Mouse (Mus musculus) embryo, embryonic 10.5 days (tissue): Measurements from ENCODE around the gene Fkbp14.

Experiments
- DNase-seq: peaks from one replicate; pipeline ENCODE4 v3.0.0-alpha.2; 2015; ENCODE audit warnings: low spot score

Fkbp14 gene

DNA sequence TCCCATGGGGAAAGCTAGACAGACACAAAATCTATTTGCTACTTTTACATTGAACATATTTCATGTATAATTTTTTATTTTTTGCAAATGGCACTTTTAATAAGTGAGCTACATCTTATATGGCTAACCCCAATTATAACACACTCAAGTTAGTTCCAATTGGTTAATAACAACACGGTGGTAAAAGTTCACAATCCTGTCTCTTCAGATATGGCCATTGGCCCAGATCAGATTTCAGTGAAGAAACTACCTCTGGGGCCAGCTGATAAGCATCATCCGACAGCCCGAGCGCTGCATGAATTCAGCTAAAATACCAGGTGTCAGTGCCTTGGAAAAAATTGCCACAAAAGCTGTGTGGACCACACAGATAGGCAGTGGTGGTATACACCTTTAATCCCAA is 9.4 kb downstream of the Fkbp14 start:
- no peak for DNase-seq

DNA sequence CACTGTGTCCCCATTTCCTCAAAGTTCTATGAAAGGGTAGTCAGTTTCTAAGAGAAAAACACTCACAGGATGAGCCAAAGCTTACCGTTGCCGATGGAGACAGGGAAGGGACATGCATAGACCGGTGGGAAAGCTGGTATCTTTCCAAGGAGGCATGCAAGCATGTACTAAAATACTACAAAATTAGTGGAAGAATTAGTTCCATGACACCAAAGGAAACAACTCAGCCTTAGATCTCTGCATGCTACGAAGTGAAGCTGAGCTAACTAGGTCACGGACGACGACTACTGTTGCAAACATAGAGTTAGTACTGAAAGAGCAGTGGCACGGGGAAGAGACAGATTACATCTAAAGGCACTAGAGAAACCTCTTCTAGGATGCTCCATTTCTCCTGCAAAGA is 10.2 kb downstream of the Fkbp14 start:
- DNase-seq = no peak

DNA sequence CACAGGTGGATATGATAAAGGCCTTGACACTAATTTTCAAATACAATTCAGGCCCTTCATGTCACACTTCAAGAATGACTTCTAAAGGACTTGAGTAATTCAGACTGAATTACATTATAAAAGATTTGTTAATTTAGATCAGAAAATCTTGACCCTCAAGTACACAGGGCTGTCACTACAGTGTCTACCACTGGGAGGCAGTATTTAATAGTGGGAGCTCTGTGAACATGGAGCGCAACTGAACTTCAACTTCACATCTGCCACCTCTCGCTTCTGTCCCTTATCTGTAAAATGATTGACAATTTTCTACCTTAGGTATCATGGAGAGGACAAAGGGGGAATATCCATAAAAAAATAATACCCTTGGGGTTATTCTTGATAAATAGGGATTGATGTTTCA is 10.9 kb downstream of the Fkbp14 start:
- peak; percentile 80 for DNase-seq

DNA sequence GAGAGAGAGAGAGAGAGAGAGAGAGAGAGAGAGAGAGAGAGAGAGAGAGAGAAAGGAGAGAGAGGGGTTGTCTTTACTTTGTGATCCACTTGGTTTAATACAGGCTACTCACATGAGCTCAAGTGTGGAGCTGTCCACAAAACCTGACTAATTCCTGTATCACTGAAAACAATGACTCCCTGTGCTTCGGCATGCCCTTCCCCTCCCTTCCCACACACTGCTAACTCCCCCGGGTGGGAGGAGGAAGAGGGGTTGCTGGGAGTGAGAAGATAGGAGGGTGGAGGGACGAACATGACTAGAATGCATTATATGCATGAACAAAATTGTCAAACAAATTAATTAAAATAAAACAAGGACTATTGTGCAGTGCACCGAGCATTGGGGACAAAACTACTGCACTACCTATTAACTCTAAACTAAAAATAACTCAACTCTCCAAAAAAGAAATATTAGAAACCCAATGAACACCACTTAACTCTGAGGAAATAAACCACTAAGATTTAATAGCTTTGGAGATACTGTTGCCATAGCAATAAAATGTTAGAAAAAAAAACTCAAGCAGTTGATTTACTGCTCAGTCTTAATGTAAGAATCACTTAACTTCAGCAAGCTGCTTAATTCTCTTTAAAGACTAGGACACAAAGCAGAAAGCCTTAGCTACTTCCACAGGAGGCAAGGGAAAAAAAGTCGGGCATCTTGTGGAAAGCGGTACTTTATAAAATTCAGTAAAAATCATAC is 23.7 kb downstream of the Fkbp14 start:
- peak; percentile 53 for DNase-seq

DNA sequence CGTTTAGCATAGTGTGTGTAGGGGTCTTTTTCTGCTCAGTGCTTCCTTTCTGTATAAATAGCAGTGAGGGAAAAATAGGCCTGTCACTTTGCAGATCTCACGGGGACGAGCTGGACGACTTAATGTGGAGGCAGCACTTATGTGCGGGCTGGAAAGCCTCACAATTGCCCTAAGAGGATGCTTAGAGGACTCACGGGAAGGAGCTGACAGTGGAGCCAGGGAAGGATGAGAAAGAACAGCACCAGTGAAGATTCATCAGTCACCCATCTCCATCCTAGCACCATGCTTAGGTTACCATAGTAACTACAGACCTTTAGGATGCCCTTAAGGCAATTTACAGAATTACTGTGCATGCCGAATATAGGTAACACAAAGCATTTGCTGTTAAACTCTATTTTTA is 27.3 kb downstream of the Fkbp14 start:
- no peak for DNase-seq

DNA sequence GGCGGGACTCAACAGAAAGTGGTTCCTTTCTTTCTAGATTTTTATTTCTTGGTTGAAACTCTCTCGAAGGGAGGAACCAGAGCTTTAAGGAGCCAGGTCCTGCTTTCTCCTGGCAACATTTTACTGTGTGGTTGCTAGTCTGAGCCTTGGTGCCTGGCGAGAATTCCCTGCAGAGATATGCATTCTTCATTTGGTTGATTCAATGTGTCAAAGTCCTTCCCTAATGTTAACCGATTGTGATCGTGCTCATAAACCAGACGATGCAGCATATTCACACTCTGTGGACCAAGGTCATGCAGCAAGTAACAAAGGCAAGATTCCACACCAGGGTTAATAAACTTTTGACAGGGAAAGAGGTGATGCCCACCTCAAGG is 30.6 kb downstream of the Fkbp14 start:
- DNase-seq = no peak

DNA sequence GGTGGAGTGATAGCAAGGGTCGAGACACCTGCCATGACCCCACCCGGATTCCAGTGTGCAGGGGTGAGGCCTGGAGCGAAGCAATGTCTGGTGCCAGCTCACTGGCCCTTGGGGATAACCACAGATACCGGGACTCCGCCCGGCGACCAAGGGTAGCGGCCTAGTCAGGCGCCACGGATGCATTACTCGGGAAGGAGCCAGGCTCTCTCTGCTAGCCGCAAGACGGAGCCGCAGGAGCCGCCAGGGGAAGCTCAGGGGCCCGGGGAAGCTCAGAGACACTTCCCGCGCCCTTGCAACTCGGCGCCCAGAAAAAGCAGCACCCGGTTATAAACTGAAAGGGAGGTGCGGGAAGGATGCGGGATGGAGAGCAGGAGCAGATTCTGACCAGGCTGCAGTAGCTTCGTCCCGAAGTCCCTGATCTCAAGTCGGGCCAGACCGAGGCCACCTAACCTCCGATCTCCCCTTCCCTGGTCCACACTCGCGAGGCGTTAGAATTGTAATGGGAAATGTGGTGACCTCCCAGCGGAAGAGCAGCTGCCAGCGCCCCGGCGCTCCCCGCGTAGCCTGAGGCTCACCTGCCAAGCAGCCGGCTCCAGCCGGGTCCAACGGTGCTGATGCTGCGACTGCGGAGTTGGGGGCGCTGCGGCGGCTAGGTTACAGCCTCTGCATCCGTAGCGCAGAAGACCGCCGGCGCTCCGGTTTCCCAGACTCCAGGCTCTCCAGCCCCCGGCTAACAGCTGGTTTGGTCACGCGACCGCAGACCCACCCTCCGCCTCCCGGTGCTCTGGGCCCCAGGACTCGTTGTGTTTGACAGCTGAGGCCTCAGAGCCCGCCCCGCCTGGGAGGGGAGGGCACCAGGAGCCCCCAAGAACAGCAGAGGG is 31.2 kb downstream of the Fkbp14 start, which contains the start of gene Scrn1:
Scrn1 (minus strand) TSS at position 825 of the 881 bp plus-strand sequence.
- peak; percentile 86 for DNase-seq

- peak; percentile 58 for DNase-seq
These were observed 32.1 kb downstream of the Fkbp14 start for GRCm38 (mm10) chr6:54565012-54565411.

DNA sequence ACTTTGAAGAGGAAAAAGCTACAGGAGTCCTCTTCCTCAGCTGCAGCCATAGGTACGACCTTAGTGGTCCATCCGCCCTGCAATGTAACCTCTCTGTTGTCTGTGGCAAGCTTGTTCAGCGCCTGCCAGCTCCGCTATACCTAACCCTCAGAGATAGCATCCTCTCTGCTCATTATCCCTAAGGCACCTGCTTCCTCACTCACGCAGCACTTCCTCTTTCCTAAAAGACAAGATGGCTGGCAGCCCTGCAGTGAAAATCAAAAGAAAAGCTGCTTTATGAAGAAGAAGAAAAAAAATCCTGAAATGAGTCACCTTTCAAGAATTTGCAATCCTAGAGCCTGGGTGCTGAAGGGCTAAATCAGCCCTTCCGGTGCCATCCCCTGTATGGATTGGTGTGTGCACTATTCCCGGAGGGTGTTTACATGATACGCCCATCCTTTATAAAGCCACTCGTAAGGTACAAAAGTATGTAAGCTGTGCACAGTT is 32.6 kb downstream of the Fkbp14 start:
- DNase-seq = no peak

- no peak for DNase-seq
These were observed 33.5 kb downstream of the Fkbp14 start for GRCm38 (mm10) chr6:54563561-54563960.

GRCm38 (mm10) chr6:54562018-54562809 is 34.9 kb downstream of the Fkbp14 start:
- no peak for DNase-seq

- DNase-seq = no peak
These were observed 38.6 kb downstream of the Fkbp14 start for GRCm38 (mm10) chr6:54558466-54558865.

DNA sequence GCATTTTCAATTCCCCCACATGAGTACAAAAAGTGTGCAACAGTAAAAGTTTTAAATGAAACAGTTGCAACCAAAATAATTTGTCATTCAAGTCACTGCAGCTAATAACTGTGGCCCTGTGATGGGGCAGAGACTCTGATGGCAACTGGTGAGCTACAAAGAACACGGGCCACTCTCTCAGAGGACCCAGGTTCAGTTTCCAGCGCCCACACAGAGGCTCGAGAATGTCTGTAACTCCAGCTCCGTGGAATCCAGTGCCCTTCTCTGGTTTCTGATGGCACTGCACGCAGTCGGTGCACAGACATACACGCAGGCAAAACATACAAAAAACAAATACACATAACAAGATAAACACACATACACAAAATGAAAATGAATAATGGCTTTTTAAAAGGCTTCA is 39.4 kb downstream of the Fkbp14 start:
- no peak for DNase-seq

- no peak for DNase-seq
These were observed 41.3 kb downstream of the Fkbp14 start for GRCm38 (mm10) chr6:54555816-54556215.

GRCm38 (mm10) chr6:54554341-54555110 is 42.6 kb downstream of the Fkbp14 start:
- peak; percentile 91 for DNase-seq

GRCm38 (mm10) chr6:54553632-54554031 is 43.5 kb downstream of the Fkbp14 start:
- DNase-seq = no peak

DNA sequence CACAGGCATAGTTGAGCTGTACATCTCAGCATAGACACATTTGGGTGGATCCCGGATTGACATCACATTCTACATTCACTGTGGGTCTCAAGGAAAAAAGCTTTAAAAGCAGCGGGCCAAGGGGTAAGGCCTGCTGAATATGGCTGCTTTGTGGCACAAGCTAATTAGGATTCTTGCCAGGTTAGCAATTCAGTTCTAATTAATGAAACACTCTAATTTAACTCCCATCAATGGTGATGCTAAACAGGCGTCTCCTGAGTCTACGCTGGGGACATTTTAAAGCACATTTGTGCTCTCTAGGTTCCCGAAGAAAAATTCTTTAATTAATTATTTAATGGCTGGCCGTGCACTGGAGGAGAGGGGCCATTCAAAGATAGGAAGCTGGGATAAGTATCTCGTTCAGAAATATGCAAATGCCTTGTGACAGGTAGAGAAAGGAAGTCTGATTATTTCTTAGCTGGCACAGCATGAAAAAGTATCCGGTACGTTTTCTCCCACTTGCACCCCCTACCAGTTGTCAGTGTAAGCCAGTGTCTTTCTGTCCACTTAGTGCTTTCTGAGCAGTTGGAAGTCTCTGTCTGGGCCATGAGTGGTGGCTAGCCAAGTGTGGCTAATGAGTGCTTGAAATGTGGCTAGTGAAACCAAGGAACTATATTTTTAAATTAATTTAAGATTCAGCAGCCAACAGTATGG is 44.2 kb downstream of the Fkbp14 start:
- no peak for DNase-seq

- no peak for DNase-seq
These were observed 46.2 kb downstream of the Fkbp14 start for GRCm38 (mm10) chr6:54550801-54551323.

- no peak for DNase-seq
These were observed 47.8 kb downstream of the Fkbp14 start for GRCm38 (mm10) chr6:54549311-54549710.

DNA sequence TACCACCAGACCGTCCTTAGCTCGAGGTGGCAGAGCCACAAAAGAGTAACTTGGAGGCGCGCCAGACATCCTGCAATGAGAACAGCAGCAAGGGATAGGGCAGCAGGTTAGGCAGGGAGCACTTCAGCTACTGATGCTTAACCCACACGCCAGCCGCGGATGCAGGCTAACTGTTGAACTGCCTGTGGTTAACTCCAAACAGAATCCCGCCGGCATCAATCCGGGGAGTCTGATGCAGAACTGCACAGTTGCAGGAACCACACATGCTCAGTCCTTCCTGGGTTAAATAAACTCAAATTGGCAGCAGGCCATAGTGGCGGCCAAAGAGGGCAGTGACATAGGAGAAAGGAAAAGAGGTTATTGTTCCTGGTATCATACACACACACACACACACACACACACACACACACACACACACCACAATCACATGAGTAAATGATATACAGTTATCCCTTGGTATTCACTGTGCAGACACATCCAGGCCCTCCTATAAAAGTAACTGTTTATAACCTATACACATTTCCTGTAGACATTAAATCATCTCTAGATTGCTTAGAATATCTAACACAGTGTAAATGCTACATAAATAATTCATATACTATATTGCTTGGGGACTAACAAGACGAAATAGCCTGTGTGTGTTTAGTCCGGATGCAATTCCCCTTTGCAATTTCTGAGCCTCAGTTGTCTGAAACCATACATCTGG is 48.6 kb downstream of the Fkbp14 start:
- no peak for DNase-seq
